10 mouse cellular contexts compared by ENCODE assay signal in genomic region chr12:76507791-76508190, GRCm38 (mm10). TPM values are rescaled to one million over a fixed set of nuclear protein-coding genes. Genes with fewer than 3 reads are reported as not detected.
DNase-seq lines count a peak whose midpoint lies in the region; ATAC-seq and TF ChIP-seq lines count a peak whose summit lies in the region.
"Had no signal": no experiment of that assay in that cellular context is flagged by ENCODE, and none has a peak within 500 bp of the region (broad histone marks: within the 10 kb centered on the region; RNA-seq: fewer than 3 reads in every experiment).

No protein-coding gene starts in this region.

- H3K27me3 ChIP-seq in cerebellum, adult 2 months (ENCODE audit: control insufficient read depth, insufficient read depth, low read length): no peaks in the 10 kb centered on the region
- H3K27me3 ChIP-seq in kidney, embryonic 16.5 days (ENCODE audit: insufficient read depth, low read length): no peaks in the 10 kb centered on the region
- H3K27me3 ChIP-seq in intestine, embryonic 16.5 days (replicated peaks; ENCODE audit: control insufficient read depth, insufficient read depth, low read length): no peaks in the 10 kb centered on the region
- H3K27me3 ChIP-seq: liver, embryonic 15.5 days; midbrain, embryonic 15.5 days had no signal

- TF ChIP-seq CTCF in cerebellum, adult 2 months (IDR thresholded peaks at IDR 0.05; ENCODE audit: borderline replicate concordance, insufficient read depth, low read depth, low read length): no peak

- DNase-seq in cerebellum, adult 2 months: no peak
- DNase-seq in cerebellum, adult 18-20 months: no peak
- no peak for DNase-seq in kidney, adult 9 months
- peak; percentile 74 for DNase-seq in Muller cell, postnatal 12 days (ENCODE audit: inconsistent ontology term)
- no peak for DNase-seq in adrenal gland, adult 2 months
- DNase-seq in spleen, postnatal 10 days (ENCODE audit: low spot score in 2 of 2): no peak

- no peak overlapping the region for H3K4me3 ChIP-seq in cerebellum, adult 2 months (replicated peaks; ENCODE audit: insufficient read depth, low read depth, low read length)
- H3K4me3 ChIP-seq in kidney, embryonic 16.5 days (ENCODE audit: low read length): no peak overlapping the region
- no peak overlapping the region for H3K4me3 ChIP-seq in intestine, embryonic 16.5 days (ENCODE audit: low read length)
- H3K4me3 ChIP-seq: liver, embryonic 15.5 days; midbrain, embryonic 15.5 days had no signal

- peak overlapping the region; percentile 13; the same call in 1 of the 2 replicates for H3K9ac ChIP-seq in kidney, embryonic 16.5 days (replicated peaks; ENCODE audit: low read length)
- no peak overlapping the region for H3K9ac ChIP-seq in intestine, embryonic 16.5 days (ENCODE audit: low read depth, low read length)
- H3K9ac ChIP-seq: liver, embryonic 15.5 days; midbrain, embryonic 15.5 days had no signal

- 0 out of 2 replicates have a peak, but pooled peaks have one; percentile 37 for ATAC-seq in kidney, embryonic 16.5 days (ENCODE audit: low FRiP score, low TSS enrichment)
- 0 out of 2 replicates have a peak, but pooled peaks have one; percentile 14 for ATAC-seq in intestine, embryonic 16.5 days
- ATAC-seq: midbrain, embryonic 15.5 days had no signal

- H3K27ac ChIP-seq in cerebellum, adult 2 months (ENCODE audit: insufficient read depth, low read length): peak overlapping the region; percentile 36; the same call in 1 of the 2 replicates
- H3K27ac ChIP-seq in kidney, embryonic 16.5 days (ENCODE audit: low read length): peak overlapping the region; percentile 63
- H3K27ac ChIP-seq in intestine, embryonic 16.5 days (ENCODE audit: low read length): no peak overlapping the region
- H3K27ac ChIP-seq: liver, embryonic 15.5 days; midbrain, embryonic 15.5 days had no signal

- 82% methylated on average over 5 of the region's 5 CpGs for WGBS in cerebellum, adult 2 months
- 45% methylated on average over 5 of the region's 5 CpGs for WGBS in kidney, embryonic 16.5 days
- WGBS in intestine, embryonic 16.5 days: 66% methylated on average over 5 of the region's 5 CpGs

- H3K4me2 ChIP-seq in kidney, embryonic 16.5 days (replicated peaks; ENCODE audit: low read depth, low read length): no peak overlapping the region
- no peak overlapping the region for H3K4me2 ChIP-seq in intestine, embryonic 16.5 days (ENCODE audit: low read depth, low read length)
- H3K4me2 ChIP-seq: liver, embryonic 15.5 days; midbrain, embryonic 15.5 days had no signal

- no peaks in the 10 kb centered on the region; the same call in 1 of the 2 replicates for H3K9me3 ChIP-seq in kidney, embryonic 16.5 days (ENCODE audit: low read length)
- H3K9me3 ChIP-seq in intestine, embryonic 16.5 days (ENCODE audit: control insufficient read depth, low read length): no peaks in the 10 kb centered on the region
- H3K9me3 ChIP-seq: liver, embryonic 15.5 days; midbrain, embryonic 15.5 days had no signal

- H3K4me1 ChIP-seq in cerebellum, adult 2 months (ENCODE audit: control insufficient read depth, insufficient read depth, low read length): no peaks in the 10 kb centered on the region; the same call in 1 of the 2 replicates
- H3K4me1 ChIP-seq in kidney, embryonic 16.5 days (ENCODE audit: insufficient read depth, low read length): peaks cover 40% of the 10 kb centered on the region
- H3K4me1 ChIP-seq in intestine, embryonic 16.5 days (ENCODE audit: control insufficient read depth, insufficient read depth, low read length): peaks cover 7% of the 10 kb centered on the region
- H3K4me1 ChIP-seq: liver, embryonic 15.5 days; midbrain, embryonic 15.5 days had no signal

- no peaks in the 10 kb centered on the region for H3K36me3 ChIP-seq in kidney, embryonic 16.5 days (ENCODE audit: insufficient read depth, low read length)
- H3K36me3 ChIP-seq in intestine, embryonic 16.5 days (ENCODE audit: control insufficient read depth, insufficient read depth, low read length): no peaks in the 10 kb centered on the region
- H3K36me3 ChIP-seq: liver, embryonic 15.5 days; midbrain, embryonic 15.5 days had no signal

- TF ChIP-seq POLR2A in cerebellum, adult 2 months (IDR thresholded peaks at IDR 0.05; ENCODE audit: borderline replicate concordance, insufficient read depth, low read length): no peak

RNA-seq across cellular contexts. Expression of gene Plekhg3, which starts 22.9 kb away (rescaled TPM):
- polyA plus RNA-seq in cerebellum, adult 2 months (2012; rRNA removed): 30.1 and 34.4 TPM in 2 replicates
- 23.0 and 24.8 TPM in 2 replicates for polyA plus RNA-seq in kidney, embryonic 16.5 days (2015; fragmentation: Nextera tagmentation; extraction: Ambion mirVana)
- 8.8 and 9.3 TPM in 2 replicates for polyA plus RNA-seq in intestine, embryonic 16.5 days (2015; fragmentation: Nextera tagmentation; extraction: Ambion mirVana)
- 10 to 100 TPM in 1 of 2 experiments, 1 to 10 TPM in 1; 9.9 to 17.5 TPM for total RNA-seq in adrenal gland, adult 2 months (2021)
- 5.1 and 7.9 TPM in 2 replicates for polyA plus RNA-seq in adrenal gland, adult 2 months (2012; rRNA removed)
